Mouse (Mus musculus): Measurements from ENCODE around the gene Hist1h2ae.
"Not testable (repeated sequence)": the region's sequence is repeated elsewhere in the genome, so short reads cannot be mapped to it uniquely, and the experiment has no call there.

The Hist1h2ae gene

GRCm38 (mm10) chr13:23561883-23562659 lies 8.9 kb downstream of the Hist1h2ae start, which contains the start of gene Hist1h3e:
Gene Hist1h3e (minus strand): TSS chr13:23562369.
- DNase-seq = peak; percentile 93 to 96

GRCm38 (mm10) chr13:23561531-23561882 lies 9.5 kb downstream of the Hist1h2ae start:
- not testable (repeated sequence) for DNase-seq

DNA sequence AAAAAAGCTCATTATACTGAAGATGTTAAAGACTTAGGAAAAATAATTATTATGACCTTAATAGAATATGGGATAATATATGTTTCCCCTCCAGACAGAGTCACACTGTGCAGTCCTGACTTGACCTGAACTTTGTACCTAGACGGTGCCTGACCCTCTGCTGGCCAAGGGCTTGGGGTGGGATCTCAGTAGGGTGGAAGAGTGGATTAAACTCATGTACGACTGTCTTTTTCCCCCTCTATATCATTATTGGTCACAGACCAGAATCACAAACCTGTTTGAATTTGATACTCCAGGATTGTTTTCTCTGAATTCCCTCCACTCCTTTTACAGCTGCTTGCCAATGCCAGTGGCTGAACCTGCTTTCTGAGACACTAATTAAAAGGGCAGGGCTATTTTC lies 10.3 kb downstream of the Hist1h2ae start:
- DNase-seq = not testable (repeated sequence)

DNA sequence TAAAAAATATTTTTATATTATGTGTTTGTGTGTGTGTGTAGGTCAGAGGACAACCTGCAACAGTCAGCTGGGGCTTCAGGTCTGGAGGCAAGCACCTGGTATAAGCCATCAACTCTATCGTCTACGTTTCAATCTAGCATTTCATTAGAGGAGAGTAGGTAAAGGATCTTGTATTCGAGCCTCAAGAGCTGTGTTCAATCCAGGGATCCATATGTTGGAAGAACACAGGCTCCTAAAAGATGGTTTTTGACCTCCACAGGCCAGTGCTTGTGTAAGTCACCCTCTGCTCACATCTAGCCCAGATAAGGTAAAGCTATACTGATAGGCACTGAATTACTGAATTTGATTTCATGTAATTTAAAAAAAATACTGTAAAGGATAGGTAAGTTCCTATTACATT lies 14.1 kb downstream of the Hist1h2ae start:
- no peak for DNase-seq

DNA sequence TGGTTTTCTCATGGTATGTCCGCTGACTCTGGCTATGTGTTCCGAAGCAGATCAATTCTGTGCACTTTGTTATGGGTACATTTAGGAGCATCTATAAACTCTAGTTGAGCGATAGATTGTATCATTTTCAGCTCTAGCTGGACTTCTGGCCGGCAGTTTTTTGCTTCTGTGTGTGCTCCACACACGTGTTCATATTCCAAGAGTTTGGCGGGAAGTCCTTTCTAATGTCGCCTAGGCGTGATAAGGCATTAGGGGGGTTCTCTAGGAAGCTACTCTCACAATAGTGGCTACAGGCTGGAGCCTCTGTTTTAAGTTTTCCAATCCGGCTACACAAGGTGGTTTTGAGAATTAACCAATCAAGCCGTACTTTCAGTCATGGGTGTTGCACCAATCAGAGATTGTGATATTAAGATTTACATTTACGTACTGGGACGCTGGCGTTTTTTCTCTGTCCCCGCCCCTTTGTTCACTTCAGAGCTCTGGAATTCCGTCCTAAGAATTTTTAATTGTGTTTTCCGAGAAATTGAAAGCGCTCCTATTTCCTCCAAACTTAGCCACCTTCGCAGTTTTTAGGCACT lies 15.1 kb downstream of the Hist1h2ae start:
- DNase-seq = peak; percentile 73 to 78

DNA sequence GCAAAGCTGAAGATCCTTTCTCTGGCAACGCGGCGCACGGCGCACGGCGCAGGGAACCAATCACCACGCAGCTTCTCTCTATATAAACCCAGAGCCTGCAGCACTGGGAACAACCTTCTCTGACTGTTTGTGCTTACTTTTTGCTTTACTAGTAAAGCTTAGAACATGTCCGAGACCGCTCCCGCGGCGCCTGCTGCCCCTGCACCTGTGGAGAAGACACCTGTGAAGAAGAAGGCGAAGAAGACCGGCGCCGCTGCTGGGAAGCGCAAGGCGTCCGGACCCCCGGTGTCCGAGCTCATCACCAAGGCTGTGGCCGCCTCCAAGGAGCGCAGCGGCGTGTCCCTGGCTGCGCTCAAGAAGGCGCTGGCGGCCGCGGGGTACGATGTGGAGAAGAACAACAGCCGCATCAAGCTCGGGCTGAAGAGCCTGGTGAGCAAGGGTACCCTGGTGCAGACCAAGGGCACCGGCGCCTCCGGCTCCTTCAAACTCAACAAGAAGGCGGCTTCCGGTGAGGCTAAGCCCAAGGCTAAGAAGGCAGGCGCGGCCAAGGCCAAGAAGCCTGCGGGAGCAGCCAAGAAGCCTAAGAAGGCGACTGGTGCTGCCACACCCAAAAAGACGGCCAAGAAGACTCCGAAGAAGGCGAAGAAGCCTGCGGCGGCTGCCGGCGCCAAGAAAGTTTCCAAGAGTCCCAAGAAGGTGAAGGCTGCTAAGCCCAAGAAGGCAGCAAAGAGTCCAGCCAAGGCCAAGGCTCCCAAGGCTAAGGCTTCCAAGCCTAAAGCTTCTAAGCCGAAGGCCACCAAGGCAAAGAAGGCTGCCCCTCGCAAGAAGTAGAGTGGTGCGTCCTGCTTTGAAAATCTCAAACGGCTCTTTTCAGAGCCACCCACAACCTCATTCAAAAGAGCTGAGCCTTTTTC lies 15.8 kb downstream of the Hist1h2ae start:
- DNase-seq = peak; percentile 70 to 86

GRCm38 (mm10) chr13:23554393-23554792 lies 16.6 kb downstream of the Hist1h2ae start:
- no peak for DNase-seq

GRCm38 (mm10) chr13:23552962-23553361 lies 18.1 kb downstream of the Hist1h2ae start, which contains the start of gene Hist1h1d:
Gene Hist1h1d (plus strand): TSS chr13:23553262.
- no peak for DNase-seq

GRCm38 (mm10) chr13:23551931-23552914 lies 18.8 kb downstream of the Hist1h2ae start:
- no peak for DNase-seq

DNA sequence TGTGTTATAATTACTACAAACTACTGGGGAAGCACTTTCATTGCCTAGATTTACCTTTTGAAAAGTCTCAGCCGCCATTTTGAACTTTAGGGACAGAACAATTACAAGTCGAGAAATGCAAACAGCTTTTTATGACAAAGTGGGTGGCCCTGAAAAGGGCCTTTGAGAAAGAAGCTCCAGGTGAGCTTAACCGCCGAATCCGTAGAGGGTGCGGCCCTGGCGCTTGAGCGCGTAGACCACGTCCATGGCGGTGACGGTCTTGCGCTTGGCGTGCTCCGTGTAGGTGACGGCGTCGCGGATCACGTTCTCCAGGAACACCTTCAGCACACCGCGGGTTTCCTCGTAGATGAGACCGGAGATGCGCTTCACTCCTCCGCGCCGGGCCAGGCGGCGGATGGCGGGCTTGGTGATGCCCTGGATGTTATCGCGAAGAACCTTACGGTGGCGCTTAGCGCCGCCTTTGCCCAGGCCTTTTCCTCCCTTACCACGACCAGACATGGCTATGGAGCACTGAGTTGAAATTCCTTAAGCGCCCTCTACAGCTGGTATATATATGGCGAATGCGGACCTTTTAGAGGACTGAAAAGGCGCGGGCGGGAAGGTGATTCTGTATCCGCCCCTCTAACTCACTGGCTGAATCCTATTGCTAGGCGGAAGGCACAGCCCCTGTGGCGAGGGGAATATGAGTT lies 19.7 kb downstream of the Hist1h2ae start, which contains the start of gene Hist1h4f:
Gene Hist1h4f, minus strand, starts transcription at position 503 of the 689 bp plus-strand sequence.
- DNase-seq = peak; percentile 83 to 88

DNA sequence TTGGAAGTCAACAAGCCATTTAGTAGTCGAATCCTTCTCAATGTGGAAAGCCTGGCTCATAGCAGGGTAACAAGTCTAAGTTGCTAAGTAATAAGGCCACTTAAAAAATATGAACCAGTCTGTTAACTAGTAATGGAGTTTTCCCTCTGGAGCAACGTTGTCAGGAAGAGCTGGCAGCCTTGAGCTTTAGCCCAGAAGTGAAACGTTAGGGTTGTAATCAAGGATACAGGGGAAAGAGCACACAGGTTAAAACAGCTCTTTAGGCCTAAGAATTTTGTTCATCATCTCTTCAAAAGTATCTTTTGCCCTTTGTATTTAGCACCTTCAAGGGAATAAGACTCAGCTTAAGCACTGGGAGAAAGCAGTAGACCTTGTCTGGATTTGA lies 20.3 kb downstream of the Hist1h2ae start:
- DNase-seq = no peak

GRCm38 (mm10) chr13:23546694-23547093 lies 24.3 kb downstream of the Hist1h2ae start:
- no peak for DNase-seq

DNA sequence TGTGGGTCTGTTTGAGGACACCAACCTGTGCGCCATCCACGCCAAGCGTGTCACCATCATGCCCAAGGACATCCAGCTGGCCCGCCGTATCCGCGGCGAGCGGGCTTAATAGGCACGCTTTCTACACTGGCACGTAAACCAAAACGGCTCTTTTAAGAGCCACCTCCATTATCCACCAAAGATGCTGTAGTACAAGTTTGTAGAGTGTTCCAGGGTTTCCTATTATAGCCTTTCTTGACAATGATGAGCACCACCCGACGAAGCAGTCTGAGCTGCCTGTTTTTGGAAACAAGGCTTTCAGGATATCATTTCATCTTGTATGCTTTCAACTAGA lies 26.3 kb downstream of the Hist1h2ae start:
- not testable (repeated sequence) for DNase-seq

- DNase-seq = peak; percentile 55 to 71
Observed at GRCm38 (mm10) chr13:23543965-23544786, 26.8 kb downstream of the Hist1h2ae start, which contains the start of gene Hist1h3f. Gene Hist1h3f (plus strand): TSS chr13:23544052.

- DNase-seq = peak; percentile 74 to 85
Observed at GRCm38 (mm10) chr13:23542999-23543607, 27.9 kb downstream of the Hist1h2ae start, which contains the start of gene Hist1h2bh. Gene Hist1h2bh (minus strand): TSS chr13:23543392.

- DNase-seq = not testable (repeated sequence)
Observed at GRCm38 (mm10) chr13:23542225-23542980, 28.6 kb downstream of the Hist1h2ae start.

DNA sequence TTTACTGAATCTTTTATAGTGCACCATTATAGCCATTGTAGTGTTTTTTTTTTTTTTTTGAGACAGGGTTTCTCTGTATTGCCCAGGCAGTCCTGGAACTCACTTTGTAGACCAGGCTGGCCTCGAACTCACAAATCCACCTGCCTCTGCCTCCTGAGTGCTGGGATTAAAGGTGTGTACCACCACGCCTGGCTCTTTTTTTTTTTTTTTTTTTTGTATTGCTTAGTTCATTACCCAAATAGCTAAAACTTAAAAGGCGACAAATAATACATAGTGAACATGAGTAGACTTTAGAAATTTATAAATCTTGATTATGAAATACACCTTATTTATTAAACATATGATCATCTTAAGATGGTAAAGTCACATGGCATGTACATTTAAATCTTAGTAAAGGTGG lies 29.5 kb downstream of the Hist1h2ae start:
- DNase-seq = no peak

GRCm38 (mm10) chr13:23539821-23540220 lies 31.2 kb downstream of the Hist1h2ae start:
- not testable (repeated sequence) for DNase-seq

GRCm38 (mm10) chr13:23538249-23538648 lies 32.8 kb downstream of the Hist1h2ae start:
- DNase-seq = no peak
